Mouse (Mus musculus) ES-CJ7 (cell line): ENCODE data around the gene Adra2c.

Experiments
- DNase-seq: peaks from one replicate; pipeline ENCODE4 v3.0.0; 2011; ENCODE audit warnings: low read depth, low spot score

The Adra2c gene

DNA sequence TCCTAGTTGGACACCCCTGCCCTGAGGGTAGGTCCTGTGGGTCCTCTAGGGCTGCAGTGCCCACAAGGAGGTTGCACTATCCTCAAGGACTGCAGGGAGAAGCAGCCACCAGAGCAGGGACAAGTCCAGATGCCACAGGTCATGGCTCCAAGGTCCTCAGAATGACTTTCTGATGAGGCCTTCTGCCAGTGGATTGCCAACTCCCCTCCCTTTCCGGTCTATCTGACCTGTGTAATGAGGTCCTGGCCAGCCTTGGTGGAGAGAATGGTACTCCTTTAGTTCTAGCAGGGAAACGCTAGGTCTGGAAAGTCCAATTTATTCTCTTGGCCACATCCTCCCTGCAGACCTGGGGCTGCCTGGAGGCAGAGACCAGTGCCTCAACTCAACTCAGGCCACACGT lies at the start of gene Adra2c:
TSS of gene Adra2c (plus strand) at position 301 of the 400 bp plus-strand sequence.
- no peak for DNase-seq

DNA sequence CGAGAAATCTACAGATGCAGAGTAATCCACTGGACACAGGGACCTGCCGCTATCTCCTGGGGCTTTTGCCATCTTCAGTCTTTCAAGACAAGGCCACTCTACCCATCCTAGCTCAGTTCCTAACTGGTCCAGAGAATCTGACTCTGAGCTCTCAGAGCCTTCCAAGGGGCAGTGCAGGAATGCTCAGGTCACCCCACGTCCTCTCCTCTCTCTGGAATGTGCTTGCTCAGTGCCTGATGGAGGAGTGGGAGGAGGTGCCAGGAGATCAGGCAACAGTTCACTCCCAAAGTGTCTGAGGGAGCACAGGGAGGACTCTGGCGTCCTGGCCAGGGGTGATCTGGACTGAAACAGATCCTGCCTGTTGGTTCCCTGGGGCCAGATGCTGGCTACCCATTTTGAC lies 45.0 kb upstream of the Adra2c start:
- no peak for DNase-seq

DNA sequence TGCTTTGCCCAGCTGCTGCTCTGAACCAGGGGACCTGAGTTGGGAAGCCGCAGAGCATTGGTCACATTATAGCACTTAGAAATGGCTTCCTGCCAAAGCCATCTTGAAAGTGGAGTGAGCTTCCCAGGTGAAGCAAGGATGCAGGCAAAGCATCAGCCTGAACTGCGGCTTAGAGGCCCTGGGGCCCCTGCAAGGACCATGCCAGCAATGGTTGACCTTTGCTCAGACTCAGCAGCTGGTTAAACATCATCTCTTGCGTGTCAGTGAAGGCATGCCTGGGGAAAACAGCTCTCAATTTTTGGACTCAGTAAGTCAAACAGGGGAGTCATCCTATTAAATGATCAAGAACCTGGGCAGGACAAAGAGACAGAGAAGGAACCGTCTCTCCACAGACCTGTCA lies 40.4 kb upstream of the Adra2c start:
- no peak for DNase-seq

DNA sequence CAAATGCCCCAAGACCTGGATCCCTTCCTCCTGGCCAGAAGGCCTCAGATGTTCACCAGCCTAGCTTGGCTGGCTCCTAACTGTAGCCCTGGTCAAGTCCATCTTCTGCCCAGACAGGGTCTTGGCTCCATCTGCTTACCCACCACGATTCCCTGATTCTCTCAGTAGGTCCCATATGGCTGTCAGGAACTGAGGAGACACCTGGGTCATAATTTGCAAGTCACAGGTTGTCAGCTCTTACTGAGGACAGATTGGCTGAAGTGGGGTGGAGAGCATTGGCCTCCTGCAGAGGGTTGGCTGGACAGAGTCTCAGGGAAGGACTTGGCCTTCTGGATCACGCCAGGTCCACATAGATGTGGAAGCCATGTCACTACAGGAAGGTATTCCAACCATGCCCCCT lies 39.5 kb upstream of the Adra2c start:
- no peak for DNase-seq

DNA sequence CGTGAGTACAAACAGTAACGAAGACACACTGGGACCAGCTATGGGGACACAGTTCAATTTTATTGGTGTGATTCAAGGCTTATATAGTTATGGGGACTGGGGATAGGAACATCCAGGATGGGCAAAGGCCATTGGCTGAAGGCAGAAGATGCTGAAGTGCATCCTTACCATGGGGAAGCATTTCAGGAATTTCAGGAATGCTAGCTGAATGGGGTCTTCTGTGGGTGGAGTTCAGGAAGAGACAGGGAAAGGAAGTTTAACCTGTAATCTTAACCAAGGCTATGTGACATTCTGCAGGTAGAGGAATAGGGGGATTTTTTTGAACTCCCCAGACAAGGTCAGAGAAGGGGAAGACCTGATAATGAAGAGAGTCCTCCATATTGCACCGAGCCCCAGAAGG lies 36.6 kb upstream of the Adra2c start:
- DNase-seq: peak; percentile 76

DNA sequence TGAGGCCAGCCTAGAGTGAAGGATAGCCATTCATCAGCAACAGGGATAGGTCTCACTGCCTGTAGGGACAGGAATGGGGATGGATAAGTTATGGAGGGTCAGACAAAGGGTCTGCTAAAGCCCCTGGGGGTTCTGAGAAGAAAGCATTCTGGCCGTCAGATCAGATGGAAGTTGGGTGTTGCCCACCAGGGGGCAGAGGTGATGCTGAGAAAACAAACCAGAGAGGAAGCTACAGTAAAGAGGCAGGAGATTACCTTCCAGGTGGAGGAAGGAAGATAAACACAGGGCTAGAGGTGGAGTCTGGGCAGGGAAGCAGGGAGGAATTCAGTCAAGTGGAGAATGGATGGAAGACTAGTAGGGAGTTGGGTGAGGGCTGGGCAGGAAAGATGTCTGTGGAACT lies 33.9 kb upstream of the Adra2c start:
- peak; percentile 51 for DNase-seq

DNA sequence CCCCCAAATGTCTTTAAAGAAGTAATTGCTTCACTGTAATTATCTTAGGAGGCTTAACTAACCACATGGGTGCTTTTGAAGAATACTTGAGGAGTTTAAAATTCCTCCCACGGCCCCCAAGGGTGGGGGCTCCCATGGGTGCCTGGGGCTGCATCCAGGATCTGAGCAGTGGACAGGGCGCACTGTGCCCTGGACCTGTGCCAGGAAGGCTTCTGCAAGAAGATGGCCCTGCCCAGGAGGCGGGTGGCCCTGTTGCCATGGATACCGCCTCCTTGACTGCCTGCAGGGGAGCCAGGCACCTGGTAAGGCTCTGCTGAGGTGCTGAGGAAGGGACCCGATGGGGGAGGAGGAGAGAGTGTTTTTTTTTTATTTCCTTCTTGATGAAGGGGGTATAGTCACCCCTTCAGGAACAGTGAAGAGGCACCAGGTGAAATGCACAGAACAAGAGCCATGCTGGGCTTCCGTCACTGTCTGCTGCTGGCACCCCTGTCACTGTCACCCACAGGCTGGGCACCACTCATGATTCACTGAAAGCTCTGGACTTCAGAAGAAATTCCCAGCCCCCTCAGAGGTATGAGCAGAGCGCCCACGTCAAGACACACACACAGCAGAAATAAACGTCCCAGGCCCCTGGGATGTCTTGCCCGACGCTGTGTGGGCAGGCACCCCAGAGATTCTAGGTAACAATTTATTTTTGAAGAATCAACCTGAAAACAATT lies 32.4 kb upstream of the Adra2c start:
- no peak for DNase-seq

DNA sequence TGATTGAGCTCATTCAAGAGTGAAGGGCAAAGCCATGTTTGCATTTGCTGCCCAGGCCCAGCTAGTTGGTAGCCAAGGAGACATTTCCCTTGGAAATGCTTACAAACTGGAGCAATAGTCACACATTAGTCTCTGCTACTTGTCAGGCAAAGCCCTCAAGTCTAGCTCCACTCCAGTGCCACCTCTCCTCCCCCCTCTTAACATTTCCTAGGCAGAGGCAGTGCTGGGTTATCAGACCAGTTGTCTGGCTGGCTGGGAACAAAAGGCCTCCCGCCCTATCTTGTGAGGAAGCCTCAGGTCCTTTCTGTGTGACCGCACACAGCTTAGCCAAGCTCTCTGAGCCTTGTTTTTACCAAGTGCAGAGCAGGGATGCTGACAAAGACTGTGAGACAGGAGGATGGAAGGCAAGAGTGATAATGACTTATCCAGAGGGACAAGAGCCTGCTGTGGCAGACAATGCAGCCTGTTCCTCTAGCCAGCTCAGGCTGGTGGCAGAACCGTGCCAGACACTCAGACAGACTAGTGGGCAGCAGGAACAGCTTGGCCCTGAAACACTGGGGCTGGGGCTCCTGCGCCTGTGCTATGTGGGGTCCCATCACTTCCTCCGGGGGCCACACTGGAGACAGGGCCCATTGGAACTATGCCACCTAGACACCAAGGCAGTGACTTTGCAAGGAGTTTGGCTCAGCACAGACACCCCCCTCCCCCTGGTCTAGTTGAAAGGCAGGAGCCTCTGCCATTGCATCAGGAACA lies 23.0 kb upstream of the Adra2c start:
- no peak for DNase-seq

DNA sequence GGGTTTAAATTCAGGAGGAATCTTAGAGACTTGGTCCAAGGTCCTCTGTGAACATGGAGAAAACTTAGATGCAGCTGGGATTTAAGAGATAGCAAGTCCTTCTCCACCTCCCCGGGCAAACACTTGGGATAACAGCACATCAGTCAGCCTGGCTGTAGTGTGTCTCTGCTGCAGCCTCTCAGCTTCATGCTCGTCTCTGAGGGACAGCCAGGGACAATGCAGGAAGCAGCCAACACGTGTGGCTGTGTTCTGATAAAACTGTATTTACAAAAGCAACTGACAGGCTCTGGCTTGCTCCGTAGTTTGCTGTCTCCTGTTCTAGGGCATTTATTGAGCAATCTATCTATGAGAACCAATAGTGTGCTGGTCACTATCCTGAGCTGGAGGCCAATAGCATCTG lies 14.4 kb upstream of the Adra2c start:
- no peak for DNase-seq

DNA sequence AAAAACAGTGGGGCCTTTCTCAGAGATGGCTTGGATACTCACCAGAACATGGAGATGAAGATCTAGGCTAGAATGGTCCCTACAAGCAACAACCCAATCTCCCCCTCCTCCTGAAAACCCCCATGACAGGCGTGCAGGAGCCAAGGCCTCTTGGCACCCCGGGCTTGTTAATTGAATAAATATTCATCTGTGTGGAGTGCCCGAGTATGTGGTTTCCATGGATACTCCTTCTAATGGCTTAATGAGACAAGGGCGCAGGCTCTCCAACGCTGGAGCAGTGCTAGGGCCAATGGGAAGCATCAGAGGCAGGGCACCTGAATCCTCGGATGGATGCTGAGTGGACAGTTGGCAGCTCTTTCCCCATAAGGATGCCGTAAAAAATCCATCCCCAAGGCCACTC lies 10.6 kb upstream of the Adra2c start:
- DNase-seq: no peak

DNA sequence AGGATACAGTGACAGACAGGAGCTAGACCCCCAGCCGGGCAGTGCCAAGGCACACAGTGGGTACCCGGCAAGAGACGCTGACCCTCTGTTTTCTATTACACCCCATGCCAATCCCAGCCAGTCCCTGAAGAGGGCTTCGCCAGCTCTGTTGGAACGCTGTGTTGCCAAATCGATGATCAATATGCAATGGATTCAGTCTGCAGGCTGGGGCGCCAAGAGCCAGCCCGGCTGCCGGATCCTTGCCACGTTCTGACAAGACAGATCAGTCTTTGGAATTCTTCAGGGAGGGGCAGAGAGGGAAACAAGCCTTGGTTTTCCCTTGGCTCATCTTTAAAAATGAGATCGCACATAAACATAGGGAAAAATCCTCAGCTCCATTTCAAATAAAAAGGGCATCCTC lies 2.8 kb upstream of the Adra2c start:
- no peak for DNase-seq

DNA sequence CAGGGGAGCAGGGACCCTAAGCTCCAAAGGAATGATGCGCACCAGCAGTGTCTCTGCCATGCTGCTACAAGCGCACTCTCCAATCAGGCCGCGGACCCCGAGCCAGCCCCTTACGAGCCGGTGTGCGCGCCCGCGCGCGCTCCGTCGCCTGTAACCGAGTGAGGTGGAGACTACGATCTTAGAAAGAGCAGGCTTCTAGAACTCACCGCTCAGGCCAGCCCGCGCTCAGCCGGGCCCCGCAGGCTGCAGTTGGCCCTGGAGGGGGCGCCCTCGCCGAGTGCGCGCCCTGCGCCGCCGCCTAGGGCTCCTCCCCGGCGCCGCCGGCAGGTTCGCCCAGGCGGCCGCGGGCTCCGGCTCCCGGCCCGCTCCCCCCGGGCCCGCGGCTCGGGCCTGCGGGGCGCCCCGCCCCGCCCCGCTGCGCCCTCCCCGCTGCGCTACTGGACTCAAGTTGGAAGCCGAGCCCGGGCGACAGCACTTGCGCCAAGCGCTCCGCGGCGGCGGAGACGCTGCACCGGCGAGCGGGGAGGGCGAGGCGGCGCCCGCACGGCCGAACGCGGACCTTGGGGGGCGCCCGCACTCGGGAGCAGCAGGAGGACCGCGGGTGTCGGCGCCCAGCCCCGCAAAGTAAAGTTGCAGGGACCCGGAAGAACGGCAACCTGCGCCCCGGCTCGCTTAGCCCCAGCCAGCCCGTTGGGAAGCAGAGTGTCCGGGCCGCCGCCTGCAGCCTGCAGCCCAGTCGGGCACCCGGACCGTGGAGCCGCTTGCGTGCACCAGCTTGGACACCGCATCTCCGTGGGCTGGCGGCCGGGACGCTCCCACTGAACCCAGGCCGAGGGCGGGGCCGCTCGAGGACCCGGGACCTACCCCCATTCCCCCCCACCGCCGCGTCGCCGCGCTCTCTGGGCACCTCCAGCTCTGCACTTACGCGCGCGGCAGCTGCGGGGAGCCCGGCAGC lies 899 bp downstream of the Adra2c start:
- peak; percentile 63 for DNase-seq

DNA sequence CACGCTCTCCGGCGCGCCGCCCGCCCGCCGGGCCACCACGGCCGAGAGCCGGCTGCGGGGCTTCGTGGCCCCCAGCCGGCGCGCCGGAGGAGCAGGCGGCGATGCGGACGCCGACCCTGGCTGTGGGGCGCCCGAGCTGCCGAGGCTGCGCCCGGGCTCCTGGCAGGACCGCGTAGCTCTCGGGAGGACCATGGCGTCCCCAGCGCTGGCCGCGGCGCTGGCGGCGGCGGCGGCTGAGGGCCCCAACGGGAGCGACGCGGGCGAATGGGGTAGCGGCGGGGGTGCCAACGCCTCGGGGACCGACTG lies 1.5 kb downstream of the Adra2c start:
- DNase-seq: no peak

DNA sequence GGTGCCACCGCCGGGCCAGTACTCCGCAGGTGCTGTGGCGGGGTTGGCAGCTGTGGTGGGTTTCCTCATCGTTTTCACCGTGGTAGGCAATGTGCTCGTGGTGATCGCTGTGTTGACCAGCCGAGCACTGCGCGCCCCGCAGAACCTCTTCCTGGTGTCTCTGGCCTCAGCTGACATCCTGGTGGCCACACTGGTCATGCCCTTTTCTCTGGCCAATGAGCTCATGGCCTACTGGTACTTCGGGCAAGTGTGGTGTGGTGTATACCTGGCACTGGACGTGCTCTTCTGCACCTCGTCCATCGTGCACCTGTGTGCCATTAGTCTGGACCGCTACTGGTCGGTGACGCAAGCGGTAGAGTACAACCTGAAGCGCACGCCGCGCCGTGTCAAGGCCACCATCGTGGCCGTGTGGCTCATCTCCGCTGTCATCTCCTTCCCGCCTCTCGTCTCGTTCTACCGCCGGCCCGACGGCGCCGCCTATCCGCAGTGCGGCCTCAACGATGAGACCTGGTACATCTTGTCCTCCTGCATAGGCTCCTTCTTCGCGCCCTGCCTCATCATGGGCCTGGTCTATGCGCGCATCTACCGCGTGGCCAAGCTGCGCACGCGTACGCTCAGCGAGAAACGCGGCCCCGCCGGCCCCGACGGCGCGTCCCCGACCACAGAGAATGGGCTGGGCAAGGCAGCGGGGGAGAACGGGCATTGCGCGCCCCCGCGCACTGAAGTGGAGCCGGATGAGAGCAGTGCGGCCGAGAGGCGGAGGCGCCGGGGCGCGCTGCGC lies 2.1 kb downstream of the Adra2c start:
- peak; percentile 68 for DNase-seq

DNA sequence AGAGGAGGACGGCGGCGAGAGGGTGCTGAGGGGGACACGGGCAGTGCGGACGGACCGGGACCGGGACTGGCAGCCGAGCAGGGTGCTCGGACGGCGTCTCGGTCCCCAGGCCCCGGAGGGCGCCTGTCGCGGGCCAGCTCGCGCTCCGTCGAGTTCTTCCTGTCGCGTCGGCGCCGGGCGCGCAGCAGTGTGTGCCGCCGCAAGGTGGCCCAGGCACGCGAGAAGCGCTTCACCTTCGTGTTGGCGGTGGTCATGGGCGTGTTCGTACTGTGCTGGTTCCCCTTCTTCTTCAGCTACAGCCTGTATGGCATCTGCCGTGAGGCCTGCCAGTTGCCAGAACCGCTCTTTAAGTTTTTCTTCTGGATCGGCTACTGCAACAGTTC lies 2.7 kb downstream of the Adra2c start:
- peak; percentile 42 for DNase-seq

DNA sequence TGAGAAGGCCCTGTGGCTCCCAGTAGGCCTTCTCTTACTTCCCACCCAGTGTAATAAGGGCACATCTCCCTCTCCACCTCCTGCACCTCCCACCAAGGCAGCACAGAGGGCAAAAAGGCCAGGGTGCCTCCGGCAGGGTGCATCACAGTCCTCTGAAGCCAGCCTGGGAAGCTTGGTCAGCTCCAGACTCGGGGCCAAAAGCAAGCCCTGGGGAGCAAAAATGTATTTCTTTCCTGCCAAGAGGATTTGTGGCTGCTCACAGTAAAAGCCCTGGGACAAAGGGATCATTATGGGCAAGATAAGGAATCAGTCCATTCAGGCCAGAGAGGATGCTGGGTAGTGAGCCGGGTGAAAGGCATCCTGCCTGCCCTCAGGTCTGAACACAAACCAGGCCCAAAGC lies 7.2 kb downstream of the Adra2c start:
- no peak for DNase-seq

DNA sequence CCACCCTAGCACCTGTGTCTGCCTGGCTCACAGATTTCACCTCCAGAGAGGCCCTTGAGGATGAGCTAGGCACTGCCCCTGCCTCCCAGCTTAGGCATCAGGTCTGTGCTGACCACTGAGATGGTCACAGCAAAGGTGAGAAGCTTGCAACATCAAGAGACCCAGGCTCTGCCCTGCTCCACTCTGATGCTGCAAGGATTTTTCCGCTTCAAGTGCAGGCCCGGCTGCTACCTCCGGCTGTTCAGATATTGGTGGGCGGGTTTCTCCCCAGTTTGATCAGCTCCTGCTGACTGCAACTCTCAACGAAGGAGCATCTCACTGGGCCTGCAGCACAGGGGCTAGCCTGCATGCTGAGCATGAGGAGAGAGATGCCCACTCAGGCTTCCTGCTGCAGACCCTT lies 8.1 kb downstream of the Adra2c start:
- DNase-seq: no peak

DNA sequence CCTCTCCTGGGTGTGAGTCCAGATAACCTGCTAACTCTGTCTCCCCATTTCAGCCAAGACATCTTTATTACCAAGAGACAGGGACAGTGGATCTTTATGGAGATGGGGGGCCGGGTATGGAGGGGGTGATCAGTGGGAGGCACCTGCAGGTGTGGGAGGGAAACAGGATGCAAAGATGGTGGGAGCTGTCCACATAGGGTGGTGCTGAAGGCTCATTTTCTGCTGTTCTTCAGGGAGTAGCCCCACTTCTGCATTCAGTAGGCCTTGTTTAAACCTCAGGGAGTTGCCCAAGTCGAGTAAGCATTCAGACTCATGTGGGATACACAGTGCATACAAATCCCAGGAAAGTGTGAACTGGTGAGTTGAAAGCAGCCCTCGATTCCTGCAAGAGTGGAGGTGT lies 21.5 kb downstream of the Adra2c start:
- DNase-seq: peak; percentile 30

DNA sequence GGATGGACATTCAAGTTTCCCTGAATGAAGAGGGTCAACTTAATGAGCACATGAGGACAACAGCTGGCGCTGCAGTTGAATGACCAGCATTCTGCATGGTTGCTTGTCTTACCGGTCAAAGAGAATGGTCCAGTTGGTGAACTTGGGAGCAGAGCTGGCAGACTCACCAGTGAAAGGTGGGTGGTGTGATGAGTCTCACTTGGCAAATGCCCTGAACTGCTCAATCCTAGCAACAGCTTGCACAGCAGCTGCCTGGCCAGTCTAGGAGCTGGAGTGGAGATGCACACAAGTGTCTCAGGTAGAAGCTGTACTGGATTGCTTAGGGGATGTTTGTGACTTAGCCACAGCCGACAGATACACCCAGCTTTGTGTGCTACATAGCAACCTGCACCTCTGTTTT lies 26.1 kb downstream of the Adra2c start:
- no peak for DNase-seq

DNA sequence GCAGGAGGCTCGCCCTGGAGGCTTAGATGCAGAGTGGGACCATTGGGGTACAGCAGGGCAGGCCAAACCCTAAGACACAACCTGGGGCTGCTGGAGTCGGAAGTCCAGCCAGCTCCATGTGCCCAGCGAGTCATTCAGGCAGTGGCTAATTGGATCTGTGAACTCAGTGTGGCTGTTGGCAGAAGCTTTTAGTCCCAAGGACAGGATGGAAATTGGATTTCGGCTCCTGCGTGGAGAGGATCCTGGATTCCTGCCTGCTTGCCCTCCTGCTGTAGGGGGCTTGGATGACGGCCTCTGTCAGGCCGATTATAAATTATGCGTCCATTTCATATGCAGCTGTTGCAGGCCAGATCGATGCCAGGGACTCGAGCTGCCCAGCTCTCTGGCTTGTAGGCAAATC lies 27.2 kb downstream of the Adra2c start:
- no peak for DNase-seq

DNA sequence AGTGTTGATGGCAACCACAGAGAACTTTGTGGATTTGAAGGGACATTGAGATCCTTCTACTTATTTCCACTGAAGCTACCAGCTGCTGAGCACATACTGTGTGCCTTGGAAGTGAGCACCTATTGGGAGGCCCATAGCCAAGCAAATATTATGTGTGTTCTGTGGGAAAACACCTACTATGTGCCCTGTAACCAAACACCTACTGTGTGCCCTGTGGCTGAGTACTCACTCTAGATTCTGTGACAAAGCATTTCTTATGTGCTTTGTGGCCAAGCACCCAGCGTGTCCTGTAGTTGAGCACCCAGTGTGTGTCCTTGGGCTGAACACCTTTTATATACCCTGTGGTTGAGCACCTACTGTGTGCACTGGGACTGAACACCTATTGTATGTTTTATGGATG lies 28.6 kb downstream of the Adra2c start:
- no peak for DNase-seq

DNA sequence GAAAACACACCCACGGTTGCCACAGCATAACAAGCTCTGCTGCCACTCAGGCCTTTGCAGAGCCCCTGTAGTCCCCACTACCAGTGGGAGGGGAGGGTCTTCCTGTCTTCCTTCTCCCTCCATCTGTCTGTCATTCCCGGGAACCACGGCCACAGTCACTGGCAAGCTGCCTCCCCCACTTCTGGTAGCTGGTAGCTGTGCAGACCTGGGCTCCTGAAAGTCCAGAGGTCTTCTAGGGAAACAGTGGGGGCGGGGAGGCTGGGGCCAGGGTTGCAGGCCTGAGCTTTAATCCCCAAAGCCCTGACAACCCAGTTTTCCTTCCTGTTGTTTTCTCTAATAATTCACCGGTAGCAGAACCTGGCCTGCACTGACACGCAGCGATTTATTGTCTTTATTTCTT lies 31.7 kb downstream of the Adra2c start:
- DNase-seq: no peak
